Mouse (Mus musculus): ENCODE measurements at regions not wholly inside any gene's neighbourhood (a gene's known extent, or its start where the extent isn't known, plus 50 kb on each side); places are given as distances from the start of the nearest gene placed in this dataset.

GRCm38 (mm10) chr16:24254590-24254989 lies 138.7 kb upstream of the Lpp start:
- DNase-seq: no peak

- DNase-seq: no peak
Observed at GRCm38 (mm10) chr16:24254143-24254542, 139.2 kb upstream of the Lpp start.

GRCm38 (mm10) chr16:24247291-24247690 lies 146.0 kb upstream of the Lpp start:
- DNase-seq: no peak

- no peak for DNase-seq
Observed at GRCm38 (mm10) chr16:24238075-24238555, 155.2 kb upstream of the Lpp start.

- no peak for DNase-seq
Observed at GRCm38 (mm10) chr16:24237425-24237824, 155.9 kb upstream of the Lpp start.

- no peak for DNase-seq
Observed at GRCm38 (mm10) chr16:24237013-24237412, 156.3 kb upstream of the Lpp start.

GRCm38 (mm10) chr16:24236511-24236910 lies 156.8 kb upstream of the Lpp start:
- no peak for DNase-seq

- no peak for DNase-seq
Observed at GRCm38 (mm10) chr16:24234795-24235194, 158.5 kb upstream of the Lpp start.

GRCm38 (mm10) chr16:24232001-24232530 lies 161.2 kb upstream of the Lpp start:
- peak; percentile 36 for DNase-seq

- DNase-seq: no peak
Observed at GRCm38 (mm10) chr16:24231506-24231905, 161.8 kb upstream of the Lpp start.

GRCm38 (mm10) chr16:24229002-24229607 lies 164.2 kb upstream of the Lpp start:
- DNase-seq: no peak

- DNase-seq: no peak
Observed at GRCm38 (mm10) chr16:24225897-24226296, 167.4 kb upstream of the Lpp start.

GRCm38 (mm10) chr16:24225090-24225489 lies 168.2 kb upstream of the Lpp start:
- no peak for DNase-seq

- DNase-seq: no peak
Observed at GRCm38 (mm10) chr16:24223901-24224300, 169.4 kb upstream of the Lpp start.

GRCm38 (mm10) chr16:24223527-24223880 lies 169.8 kb upstream of the Lpp start:
- no peak for DNase-seq

GRCm38 (mm10) chr16:24222759-24223526 lies 170.4 kb upstream of the Lpp start:
- DNase-seq: no peak

- DNase-seq: no peak
Observed at GRCm38 (mm10) chr16:24221992-24222391, 171.3 kb upstream of the Lpp start.

GRCm38 (mm10) chr16:24220613-24221012 lies 172.7 kb upstream of the Lpp start:
- DNase-seq: no peak

GRCm38 (mm10) chr16:24219691-24220090 lies 173.6 kb upstream of the Lpp start:
- DNase-seq: no peak

- DNase-seq: no peak
Observed at GRCm38 (mm10) chr16:24218850-24219185, 174.5 kb upstream of the Lpp start.

GRCm38 (mm10) chr16:24218162-24218849 lies 175.0 kb upstream of the Lpp start:
- no peak for DNase-seq

GRCm38 (mm10) chr16:24216828-24217227 lies 176.5 kb upstream of the Lpp start:
- DNase-seq: no peak

GRCm38 (mm10) chr16:24215353-24215752 lies 178.0 kb upstream of the Lpp start:
- no peak for DNase-seq

- DNase-seq: no peak
Observed at GRCm38 (mm10) chr16:24213577-24213976, 179.7 kb upstream of the Lpp start.

Measured in cerebellum, adult 9-10 months (tissue).